Mouse (Mus musculus) hindbrain, embryonic 11.5 days (tissue): ENCODE measurements around the gene Vasp. TPM values are rescaled to one million over a fixed set of nuclear protein-coding genes. Genes with fewer than 3 reads are reported as not detected.
A peak's percentile ranks its signal among the peaks of the same experiment; 100 is the strongest.

ENCODE experiments used
- ATAC-seq: fragments of 200-750 bp; cut with Nextera tagmentation; 2 replicates; pipeline ENCODE4 v1.8.0; 2017; ENCODE audit warnings: mild to moderate bottlenecking, moderate TSS enrichment, moderate library complexity; ENCODE audit not compliant: low FRiP score
- DNase-seq: peaks from one replicate; pipeline ENCODE4 v3.0.0-alpha.2; 2015; ENCODE audit warnings: low spot score
- H3K27ac ChIP-seq: fragments of 300-500 bp; sonication (generic); 2 replicates; pipeline ENCODE4 v1.5.1; 2014; ENCODE audit warnings: mild to moderate bottlenecking, low read depth, low read length
- H3K27me3 ChIP-seq: fragments of 300-500 bp; sonication (generic); 2 replicates; pipeline ENCODE4 v1.6.1; 2014; ENCODE audit warnings: mild to moderate bottlenecking, low read length, moderate library complexity, mixed read lengths; ENCODE audit not compliant: control insufficient read depth, insufficient read depth
- H3K36me3 ChIP-seq: fragments of 300-500 bp; sonication (generic); 2 replicates; pipeline ENCODE4 v1.6.1; 2014; ENCODE audit warnings: mild to moderate bottlenecking, low read length, moderate library complexity, mixed read lengths; ENCODE audit not compliant: control insufficient read depth, insufficient read depth
- H3K4me1 ChIP-seq: fragments of 300-500 bp; sonication (generic); replicated peaks from 2 replicates; pipeline ENCODE4 v1.6.1; 2014; ENCODE audit warnings: low read length, mixed read lengths; ENCODE audit not compliant: control insufficient read depth, insufficient read depth
- H3K4me2 ChIP-seq: fragments of 300-500 bp; sonication (generic); replicated peaks from 2 replicates; pipeline ENCODE4 v1.6.1; 2014; ENCODE audit warnings: mild to moderate bottlenecking, low read depth, low read length
- H3K4me3 ChIP-seq: fragments of 300-500 bp; sonication (generic); 2 replicates; pipeline ENCODE4 v1.5.1; 2014; ENCODE audit warnings: low read depth, low read length
- H3K9ac ChIP-seq: fragments of 300-500 bp; sonication (generic); 2 replicates; pipeline ENCODE4 v1.6.1; 2014; ENCODE audit warnings: low read depth, low read length
- H3K9me3 ChIP-seq: fragments of 300-500 bp; sonication (generic); 2 replicates; pipeline ENCODE4 v1.6.1; 2016; ENCODE audit warnings: low read length; ENCODE audit not compliant: control insufficient read depth
- WGBS: fragments of 180-500 bp; shearing (Covaris S2); extraction: QIAGEN DNeasy Blood & Tissue Kit; methylation state at CpG from one replicate; pipeline ENCODE4 v1.1.7; 2014; 5-methylcytosine and 5-hydroxymethylcytosine counted together
- polyA plus RNA-seq: library from polyadenylated mRNA; unstranded; fragments of >200 nt; fragmentation: Nextera tagmentation; extraction: Ambion mirVana; gene quantifications from 2 replicates; pipeline ENCODE4 v1.2.1, GENCODE M21; 2014

Vasp gene
- polyA plus RNA-seq, 1 experiment from 2014 or later, result 29.2 TPM

GRCm38 (mm10) chr7:19217492-19217891 is 54.1 kb downstream of the Vasp start:
- ATAC-seq, result no peak

GRCm38 (mm10) chr7:19214940-19215339 is 56.7 kb downstream of the Vasp start:
- Histone ChIP-seq H3K9ac (no peak overlapping the region), H3K9me3 (peaks cover 1% of the 10 kb centered on the region; the same call in 1 of the 2 replicates), H3K4me2 (no peak overlapping the region), H3K4me3 (no peak overlapping the region), H3K27ac (no peak overlapping the region), H3K36me3 (no peaks in the 10 kb centered on the region), H3K4me1 (no peaks in the 10 kb centered on the region), H3K27me3 (no peaks in the 10 kb centered on the region; the same call in none of the 2 replicates)
- ATAC-seq (no peak), DNase-seq (no peak)
- 71% methylated on average over 9 of the region's 9 CpGs for WGBS

More at GRCm38 (mm10) chr7:19217492-19217891, 54.1 kb downstream of the Vasp start:
- no peaks in the 10 kb centered on the region for H3K4me1 ChIP-seq
- 74% methylated on average over 5 of the region's 5 CpGs for WGBS
- DNase-seq, result no peak
- H3K27me3 ChIP-seq, result no peaks in the 10 kb centered on the region; the same call in none of the 2 replicates
- H3K36me3 ChIP-seq, result no peaks in the 10 kb centered on the region
- H3K9ac ChIP-seq, result no peak overlapping the region
- no peaks in the 10 kb centered on the region for H3K9me3 ChIP-seq
- H3K4me2 ChIP-seq, result no peak overlapping the region
- H3K4me3 ChIP-seq, result no peak overlapping the region
- no peak overlapping the region for H3K27ac ChIP-seq

GRCm38 (mm10) chr7:19214369-19214768 is 57.2 kb downstream of the Vasp start:
- H3K9me3 ChIP-seq, result peaks cover 2% of the 10 kb centered on the region; the same call in 1 of the 2 replicates
- H3K27ac ChIP-seq, result no peak overlapping the region
- no peak for DNase-seq
- 79% methylated on average over 7 of the region's 7 CpGs for WGBS
- no peak overlapping the region for H3K4me3 ChIP-seq
- no peak for ATAC-seq
- no peak overlapping the region for H3K9ac ChIP-seq
- no peaks in the 10 kb centered on the region; the same call in none of the 2 replicates for H3K27me3 ChIP-seq
- no peak overlapping the region for H3K4me2 ChIP-seq
- no peaks in the 10 kb centered on the region for H3K4me1 ChIP-seq
- H3K36me3 ChIP-seq, result no peaks in the 10 kb centered on the region

DNA sequence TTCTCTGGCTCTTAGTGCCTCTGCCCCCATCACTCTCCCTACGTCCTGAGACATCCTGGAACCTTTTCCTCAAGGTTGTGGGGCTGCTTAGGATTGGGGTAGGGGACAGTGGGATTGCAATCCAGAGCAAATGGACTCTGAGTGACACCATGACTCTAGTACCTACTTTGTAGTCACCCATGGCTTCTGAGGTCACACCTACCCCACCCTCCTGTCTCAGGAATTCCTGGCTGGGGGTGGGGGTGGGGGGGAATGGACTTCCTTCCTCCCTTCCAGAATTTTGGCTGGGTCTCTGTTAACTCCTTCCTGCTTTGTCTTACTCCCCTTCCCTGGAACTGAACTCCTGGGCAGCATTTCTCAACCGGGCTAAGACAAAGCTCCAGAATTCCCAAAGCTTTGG is 58.2 kb downstream of the Vasp start:
- H3K27ac ChIP-seq, result no peak overlapping the region
- 70% methylated on average over 2 of the region's 2 CpGs for WGBS
- H3K9ac ChIP-seq, result no peak overlapping the region
- DNase-seq (no peak), ATAC-seq (no peak)
- no peak overlapping the region for H3K4me2 ChIP-seq
- no peak overlapping the region for H3K4me3 ChIP-seq
- H3K27me3 ChIP-seq, result no peaks in the 10 kb centered on the region; the same call in none of the 2 replicates
- H3K9me3 ChIP-seq, result peaks cover 2% of the 10 kb centered on the region; the same call in 1 of the 2 replicates
- no peaks in the 10 kb centered on the region for H3K4me1 ChIP-seq
- no peaks in the 10 kb centered on the region for H3K36me3 ChIP-seq

DNA sequence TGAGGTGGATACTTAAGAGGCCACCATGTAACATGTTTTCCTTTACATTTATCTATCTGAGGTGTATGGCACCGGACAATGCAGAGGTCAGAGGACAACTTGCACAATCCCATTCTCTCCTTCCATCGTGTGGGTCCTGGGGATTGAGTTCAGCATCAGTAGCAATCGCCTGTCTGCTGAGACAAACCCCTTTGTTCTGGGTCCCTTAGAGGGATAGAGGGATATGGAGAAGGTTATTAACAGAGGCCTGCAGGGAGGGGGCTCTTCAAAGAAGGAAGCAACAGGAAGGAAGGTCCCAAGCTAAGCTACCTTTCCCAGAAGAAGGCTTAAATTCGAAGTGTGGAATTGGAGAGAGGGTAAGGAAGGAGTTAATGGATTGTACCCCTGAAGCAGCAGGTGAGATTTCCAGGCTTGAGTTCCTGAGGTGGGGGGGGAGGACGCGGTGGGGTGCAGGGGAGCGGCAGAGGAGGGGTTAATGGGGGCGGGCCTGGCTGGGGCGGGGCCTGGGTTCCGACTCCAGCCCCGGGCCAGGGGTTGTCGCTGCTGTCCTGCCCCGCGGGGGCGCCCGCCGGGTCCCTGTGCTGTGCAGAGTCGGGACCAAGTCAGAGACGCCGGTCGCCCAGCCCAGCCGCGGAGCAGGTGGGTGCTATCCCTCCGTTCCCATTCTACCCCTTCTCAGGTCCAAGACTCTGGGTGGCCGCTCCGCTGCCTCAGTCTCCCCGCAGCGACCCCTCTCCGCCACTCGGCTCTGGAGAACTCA is 59.4 kb downstream of the Vasp start, which contains the start of gene Gpr4:
Gene Gpr4, plus strand, starts transcription at position 543 of the 760 bp plus-strand sequence.
- peak within 1 kb of the TSS; percentile 36 for H3K4me3 ChIP-seq
- 3% methylated on average over 25 of the region's 30 CpGs for WGBS
- peaks cover 2% of the 10 kb centered on the region; the same call in 1 of the 2 replicates for H3K9me3 ChIP-seq
- H3K27ac ChIP-seq, result no peak within 1 kb of the TSS
- DNase-seq, result peak; percentile 65
- H3K9ac ChIP-seq, result peak within 1 kb of the TSS; percentile 40; the same call in 1 of the 2 replicates
- H3K36me3 ChIP-seq, result no peaks in the 10 kb centered on the region
- no peaks in the 10 kb centered on the region for H3K4me1 ChIP-seq
- H3K27me3 ChIP-seq, result no peaks in the 10 kb centered on the region; the same call in none of the 2 replicates
- peak; percentile 67 for ATAC-seq
- H3K4me2 ChIP-seq, result peak within 1 kb of the TSS; percentile 71

DNA sequence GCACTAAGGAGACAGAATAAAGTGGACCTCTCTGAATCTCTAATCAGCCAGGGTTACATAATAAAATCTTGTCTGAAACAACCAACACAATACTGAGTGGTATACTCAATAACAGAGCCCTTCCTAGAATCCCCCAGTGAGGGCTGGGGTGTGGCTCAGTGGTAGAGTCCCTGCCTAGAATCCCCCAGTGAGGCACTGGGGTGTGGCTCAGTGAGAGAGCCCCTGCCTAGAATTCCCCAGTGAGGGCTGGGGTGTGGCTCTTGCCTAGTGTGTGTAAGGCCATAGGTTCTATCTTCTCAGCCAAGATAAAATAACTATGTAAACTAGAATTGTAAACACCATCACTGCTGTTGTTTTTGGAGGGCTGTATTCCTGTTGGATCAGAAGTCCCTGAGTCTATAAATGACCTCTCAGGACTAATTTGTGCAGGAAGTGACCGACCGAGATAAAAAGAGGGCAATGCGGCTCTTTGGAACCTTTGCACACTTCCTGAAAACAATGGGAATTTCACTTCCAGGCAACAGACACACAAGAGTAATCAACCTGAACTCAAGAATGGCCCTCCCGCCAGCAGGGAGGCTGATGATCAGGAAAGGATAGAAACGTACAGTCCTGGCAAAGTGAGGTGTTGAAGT is 60.5 kb downstream of the Vasp start:
- no peak overlapping the region for H3K27ac ChIP-seq
- H3K9ac ChIP-seq, result no peak overlapping the region
- no peaks in the 10 kb centered on the region for H3K36me3 ChIP-seq
- no peak overlapping the region for H3K4me3 ChIP-seq
- WGBS, result 69% methylated on average over 5 of the region's 5 CpGs
- H3K4me2 ChIP-seq, result no peak overlapping the region
- no peaks in the 10 kb centered on the region; the same call in none of the 2 replicates for H3K27me3 ChIP-seq
- ATAC-seq (no peak), DNase-seq (no peak)
- no peaks in the 10 kb centered on the region for H3K4me1 ChIP-seq
- peaks cover 2% of the 10 kb centered on the region; the same call in 1 of the 2 replicates for H3K9me3 ChIP-seq

GRCm38 (mm10) chr7:19210010-19210409 is 61.6 kb downstream of the Vasp start:
- Histone ChIP-seq H3K4me1 (no peaks in the 10 kb centered on the region), H3K4me3 (no peak overlapping the region), H3K27ac (no peak overlapping the region), H3K27me3 (no peaks in the 10 kb centered on the region; the same call in none of the 2 replicates), H3K4me2 (no peak overlapping the region), H3K9ac (no peak overlapping the region), H3K36me3 (no peaks in the 10 kb centered on the region), H3K9me3 (peaks cover 2% of the 10 kb centered on the region; the same call in 1 of the 2 replicates)
- DNase-seq, result peak; percentile 24
- ATAC-seq, result no peak
- 92% methylated on average over 5 of the region's 5 CpGs for WGBS

- Histone ChIP-seq H3K4me1 (no peaks in the 10 kb centered on the region), H3K9me3 (peaks cover 2% of the 10 kb centered on the region; the same call in 1 of the 2 replicates), H3K4me2 (no peak overlapping the region), H3K27me3 (no peaks in the 10 kb centered on the region; the same call in none of the 2 replicates), H3K4me3 (no peak overlapping the region), H3K9ac (no peak overlapping the region), H3K36me3 (no peaks in the 10 kb centered on the region), H3K27ac (no peak overlapping the region)
- no peak for DNase-seq
- no peak for ATAC-seq
- WGBS, result 80% methylated on average over 4 of the region's 4 CpGs
Measured at GRCm38 (mm10) chr7:19209494-19209893, 62.1 kb downstream of the Vasp start.
